Mouse (Mus musculus): ENCODE data around the gene E130218I03Rik.

DNA sequence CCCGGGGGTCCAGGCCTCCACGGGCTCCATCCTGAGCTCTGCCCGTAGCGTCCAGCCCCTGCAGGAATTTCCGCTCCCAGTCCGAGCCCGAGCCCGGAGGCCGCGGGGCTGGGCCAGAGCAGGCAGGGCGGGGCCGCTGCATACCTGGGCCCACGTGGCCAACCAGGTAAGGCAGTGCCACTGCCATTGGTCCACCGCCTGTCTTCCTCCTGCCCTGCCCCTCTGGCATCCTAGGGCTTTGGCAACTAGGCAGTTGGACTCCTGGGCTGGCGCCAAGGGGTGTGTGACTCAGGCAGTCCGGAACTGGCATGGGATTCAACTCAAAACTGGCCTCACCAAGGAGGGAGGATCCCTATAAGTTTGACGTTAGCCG, 5.2 kb upstream of the E130218I03Rik start, which contains the start of gene Cnksr1:
- TF ChIP-seq POLR2A (IDR thresholded peaks at IDR 0.05; ENCODE audit: low read depth, low read length): no peak
- no peak for TF ChIP-seq CTCF (IDR thresholded peaks at IDR 0.05; ENCODE audit: extremely low read depth, insufficient read depth, insufficient read length, insufficient replicate concordance)
